Comparison of ENCODE assay signal across 19 mouse cellular contexts in genomic region chr4:22485117-22485516, GRCm38 (mm10). TPM values are rescaled to one million over a fixed set of nuclear protein-coding genes. Genes with fewer than 3 reads are reported as not detected.
A peak's percentile ranks its signal among the peaks of the same experiment; 100 is the strongest.
DNase-seq lines count a peak whose midpoint lies in the region; ATAC-seq and TF ChIP-seq lines count a peak whose summit lies in the region.
"Had no signal": no experiment of that assay in that cellular context is flagged by ENCODE, and none has a peak within 500 bp of the region (broad histone marks: within the 10 kb centered on the region; RNA-seq: fewer than 3 reads in every experiment).

No protein-coding gene starts in this region.

- peak overlapping the region; percentile 73; the same call in 1 of the 2 replicates for H3K27ac ChIP-seq in left cerebral cortex, adult 2 months
- H3K27ac ChIP-seq in hindbrain, embryonic 13.5 days = no peak overlapping the region
- peak overlapping the region; percentile 100 for H3K27ac ChIP-seq in midbrain, embryonic 14.5 days (replicated peaks; ENCODE audit: low read depth, low read length)
- no peak overlapping the region for H3K27ac ChIP-seq in gastrocnemius, adult 2 months
- H3K27ac ChIP-seq: kidney, embryonic 15.5 days; macrophage had no signal

- intact Hi-C loops in left cerebral cortex, adult 2 months (cut with DNase I) = loop anchor here (5.0 kb wide), 1 partner anchor 1342 kb away; no protein-coding TSS in a partner anchor
- intact Hi-C loops in left cerebral cortex, postnatal 14 days (cut with DNase I) = loop anchor here (5.0 to 10.0 kb wide), 4 partner anchors 463 to 1760 kb away; no protein-coding TSS in a partner anchor
- intact Hi-C loops in gastrocnemius, adult 2 months (cut with DNase I) = no loop called here

- DNase-seq in left cerebral cortex, adult 2 months (ENCODE audit: extremely low spot score in 1 of 2, low spot score in 2 of 2) = no peak
- no peak for DNase-seq in left cerebral cortex, postnatal 14 days (ENCODE audit: low spot score in 2 of 2)
- DNase-seq in midbrain, embryonic 14.5 days = peak; percentile 36
- DNase-seq in urinary bladder, adult 2 months (ENCODE audit: low spot score) = no peak
- DNase-seq in T-cell, adult 2 months (ENCODE audit: low spot score) = no peak
- no peak for DNase-seq in ovary, postnatal 36 days (ENCODE audit: low spot score)
- no peak for DNase-seq in gastrocnemius, adult 2 months
- DNase-seq: adrenal gland, postnatal 36 days; heart, postnatal 10 days; lung, embryonic 14.5 days had no signal

- H3K9ac ChIP-seq in hindbrain, embryonic 13.5 days = peak overlapping the region; percentile 98
- peak overlapping the region; percentile 100 for H3K9ac ChIP-seq in midbrain, embryonic 14.5 days (replicated peaks; ENCODE audit: low read length)
- H3K9ac ChIP-seq: kidney, embryonic 15.5 days; lung, embryonic 14.5 days had no signal

- no peaks in the 10 kb centered on the region for H3K9me3 ChIP-seq in hindbrain, embryonic 13.5 days
- H3K9me3 ChIP-seq in midbrain, embryonic 14.5 days (ENCODE audit: control insufficient read depth, low read length) = no peaks in the 10 kb centered on the region
- H3K9me3 ChIP-seq: kidney, embryonic 15.5 days had no signal

- no peaks in the 10 kb centered on the region for H3K27me3 ChIP-seq in hindbrain, embryonic 13.5 days
- no peaks in the 10 kb centered on the region for H3K27me3 ChIP-seq in midbrain, embryonic 14.5 days (ENCODE audit: control insufficient read depth, insufficient read depth, low read length)
- H3K27me3 ChIP-seq: CH12.LX had no signal

- H3K4me3 ChIP-seq in left cerebral cortex, adult 2 months = peak overlapping the region; percentile 52
- H3K4me3 ChIP-seq in hindbrain, embryonic 13.5 days = peak overlapping the region; percentile 94
- H3K4me3 ChIP-seq in midbrain, embryonic 14.5 days (replicated peaks; ENCODE audit: low read depth, low read length) = peak overlapping the region; percentile 96
- no peak overlapping the region for H3K4me3 ChIP-seq in gastrocnemius, adult 2 months
- H3K4me3 ChIP-seq: erythroblast, embryonic 14.5 days; kidney, embryonic 15.5 days had no signal

- no peak for ATAC-seq in hindbrain, embryonic 13.5 days (ENCODE audit: low FRiP score)
- no peak for ATAC-seq in midbrain, embryonic 14.5 days (ENCODE audit: low FRiP score, low TSS enrichment)
- ATAC-seq: activated CD4-positive, CD25-positive, alpha-beta regulatory T cell, adult 4 months had no signal

- H3K4me1 ChIP-seq in hindbrain, embryonic 13.5 days (replicated peaks) = peaks cover 25% of the 10 kb centered on the region
- H3K4me1 ChIP-seq in midbrain, embryonic 14.5 days (ENCODE audit: control insufficient read depth, insufficient read depth, low read length) = peaks cover 15% of the 10 kb centered on the region

- TF ChIP-seq CTCF in left cerebral cortex, adult 2 months (IDR thresholded peaks at IDR 0.05) = no peak
- TF ChIP-seq CTCF in gastrocnemius, adult 2 months (IDR thresholded peaks at IDR 0.05) = no peak

- H3K4me2 ChIP-seq in hindbrain, embryonic 13.5 days = peak overlapping the region; percentile 99
- H3K4me2 ChIP-seq in midbrain, embryonic 14.5 days (ENCODE audit: low read length) = peak overlapping the region; percentile 98
- H3K4me2 ChIP-seq: kidney, embryonic 15.5 days; liver, embryonic 11.5 days; lung, embryonic 14.5 days had no signal

- H3K36me3 ChIP-seq in hindbrain, embryonic 13.5 days = no peaks in the 10 kb centered on the region
- H3K36me3 ChIP-seq in midbrain, embryonic 14.5 days (ENCODE audit: control insufficient read depth, insufficient read depth, low read length) = no peaks in the 10 kb centered on the region
- H3K36me3 ChIP-seq: kidney, embryonic 15.5 days had no signal

- WGBS in hindbrain, embryonic 13.5 days = 14% methylated on average over 2 of the region's 2 CpGs
- WGBS in midbrain, embryonic 14.5 days = 2% methylated on average over 2 of the region's 2 CpGs

RNA-seq across cellular contexts. Expression of gene Pou3f2, which starts 3.0 kb away (rescaled TPM):
- total RNA-seq in left cerebral cortex, adult 2 months (2021) = 10 to 100 TPM; 27.2 TPM
- total RNA-seq in left cerebral cortex, postnatal 14 days (2021) = 10 to 100 TPM; 28.7 to 31.3 TPM
- 34.5 and 42.6 TPM in 2 replicates for polyA plus RNA-seq in hindbrain, embryonic 13.5 days (2015; fragmentation: Nextera tagmentation; extraction: Ambion mirVana)
- polyA plus RNA-seq in midbrain, embryonic 14.5 days (2014; fragmentation: Nextera tagmentation; extraction: Ambion mirVana) = 46.9 and 58.4 TPM in 2 replicates
- 0.01 TPM in 2 replicates for polyA plus RNA-seq in urinary bladder, adult 2 months (2012; rRNA removed)
- total RNA-seq in gastrocnemius, adult 2 months (2021) = not detected
- total RNA-seq: CH12.LX; gastrocnemius, adult 8-10 months; heart, postnatal 10 days had no signal
- polyA plus RNA-seq: erythroblast, embryonic 14.5 days; intestine, embryonic 14.5 days; lung, embryonic 14.5 days; macrophage had no signal

Comparison
In these comparisons a context has a peak if more than half of its experiments do, and no peak if none do; other contexts are left out.
1. H3K27ac ChIP-seq: peak in left cerebral cortex, adult 2 months (single experiment) and midbrain, embryonic 14.5 days (single experiment); none in hindbrain, embryonic 13.5 days (single experiment) and gastrocnemius, adult 2 months (single experiment).
2. RNA of gene Pou3f2, which starts 3.0 kb away (total RNA-seq): 28.7 to 31.3 TPM in left cerebral cortex, postnatal 14 days and 27.2 TPM in left cerebral cortex, adult 2 months; not detected in gastrocnemius, adult 2 months; every median in the first group is over 10 times any median in the second.